Mouse (Mus musculus) G1E (cell line): ENCODE measurements around the gene Cadm4.

Source experiments
- CTCF ChIP-seq: IDR thresholded peaks from 2 replicates; pipeline ENCODE4 v1.5.1; 2012; ENCODE audit warnings: low read depth, low read length, inconsistent platforms, mixed read lengths
- GATA1 ChIP-seq: IDR thresholded peaks from 2 replicates; pipeline ENCODE4 v1.6.1; 2012; ENCODE audit warnings: borderline replicate concordance, low read length, inconsistent platforms, mixed read lengths
- GATA2 ChIP-seq: IDR thresholded peaks from 2 replicates; pipeline ENCODE4 v1.6.1; 2012; ENCODE audit warnings: low read depth, low read length, inconsistent platforms, borderline replicate concordance
- POLR2AphosphoS5 ChIP-seq: IDR thresholded peaks from 2 replicates; pipeline ENCODE4 v1.6.1; 2012; ENCODE audit warnings: low read depth, low read length, inconsistent platforms; ENCODE audit not compliant: insufficient replicate concordance

GRCm38 (mm10) chr7:24537591-24537990 lies 55.8 kb downstream of the Cadm4 start:
- TF ChIP-seq GATA1 (no peak), POLR2AphosphoS5 (no peak; the same call in 1 of the 2 replicates), CTCF (no peak), GATA2 (no peak)
